Mouse (Mus musculus): Measurements from ENCODE around the gene Trim39.

GRCm38 (mm10) chr17:36245741-36246140 lies 26.3 kb downstream of the Trim39 start:
- TF ChIP-seq EP300 (IDR thresholded peaks at IDR 0.05; ENCODE audit: low read depth) (no peak), CTCF (IDR thresholded peaks at IDR 0.05; ENCODE audit: low read depth) (0 out of 2 replicates have a peak, but pooled peaks have one; percentile 11)
